Mouse (Mus musculus) left cerebral cortex, postnatal 4 days (tissue): ENCODE results near the gene Hdgf. TPM values are rescaled to one million over a fixed set of nuclear protein-coding genes. Genes with fewer than 3 reads are reported as not detected.

Experiments
- DNase-seq: peaks from one replicate; pipeline ENCODE4 v3.0.0-alpha.2; 2022
- intact Hi-C: fragments of 180-260 bp; cut with DNase I; formaldehyde crosslinking; loops from one replicate; pipeline ENCODE4 v1.15.1; 2025
- total RNA-seq, 2 experiments: library from RNA; stranded (reverse); gene quantifications; 2 replicates each; pipeline ENCODE4 v1.2.3; 2021

The Hdgf gene
- total RNA-seq, 2 experiments from 2014 or later, result 131 to 136 TPM

DNA sequence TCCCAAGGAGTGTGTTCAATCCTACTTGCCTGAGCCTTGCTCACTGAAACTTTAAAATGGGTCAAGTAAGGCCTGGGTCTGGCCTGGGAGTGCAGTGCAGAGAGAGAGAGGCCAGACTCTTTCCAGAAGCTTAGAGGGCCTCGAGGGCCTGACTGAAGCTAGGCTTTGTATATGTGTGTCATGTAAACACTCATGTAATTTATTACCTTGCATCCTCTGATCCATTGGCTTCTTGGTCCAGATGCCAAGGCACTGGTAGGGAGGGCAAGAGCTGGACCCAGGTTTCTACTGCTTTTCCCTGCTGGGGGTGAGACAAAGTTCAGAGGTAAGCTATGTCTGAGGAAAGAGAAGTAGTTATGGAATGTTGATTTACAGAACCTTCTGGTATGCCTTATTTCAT is 1.8 kb downstream of the Hdgf start:
- intact Hi-C loops, result no loop called here
- DNase-seq, result no peak

DNA sequence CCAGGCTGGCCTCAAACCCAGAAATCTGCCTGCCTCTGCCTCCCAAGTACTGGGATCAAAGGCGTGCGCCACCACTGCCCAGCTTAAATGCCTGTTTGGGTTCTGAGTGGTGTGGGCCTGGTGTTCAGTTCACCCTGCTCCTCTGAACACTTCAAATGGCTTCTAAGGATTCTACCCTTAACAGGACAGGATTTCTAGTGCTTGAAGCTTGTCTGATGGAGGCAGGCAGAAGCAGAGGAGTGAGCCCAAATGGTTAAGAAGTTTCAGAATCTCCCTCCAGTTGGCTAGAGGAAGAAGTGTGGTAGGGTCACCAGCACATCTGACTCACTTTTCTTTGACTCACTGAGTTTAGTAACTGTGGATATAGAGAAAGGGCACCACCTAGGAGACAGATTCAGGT is 3.3 kb downstream of the Hdgf start:
- intact Hi-C loops, result no loop called here
- DNase-seq, result no peak

DNA sequence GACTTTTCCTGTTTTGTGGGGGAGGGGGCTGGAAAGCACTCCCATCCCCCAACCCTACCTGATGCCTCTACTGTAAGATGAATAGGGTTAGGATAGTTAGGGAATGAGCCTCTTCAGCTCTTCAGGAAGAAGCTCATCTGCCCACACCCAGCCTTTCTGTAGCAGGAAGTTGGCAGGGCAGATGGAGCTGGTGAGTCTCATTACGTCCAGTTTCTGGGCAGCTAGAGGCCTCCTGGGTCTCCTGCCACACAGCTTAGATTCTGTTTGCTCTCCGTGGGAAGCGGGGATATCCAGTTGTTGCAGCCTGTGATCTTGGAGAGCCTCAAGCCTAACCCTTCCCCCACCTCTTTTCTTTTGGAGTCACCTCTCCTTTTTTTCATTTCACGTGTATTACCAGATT is 3.8 kb downstream of the Hdgf start:
- intact Hi-C loops, result no loop called here
- no peak for DNase-seq

DNA sequence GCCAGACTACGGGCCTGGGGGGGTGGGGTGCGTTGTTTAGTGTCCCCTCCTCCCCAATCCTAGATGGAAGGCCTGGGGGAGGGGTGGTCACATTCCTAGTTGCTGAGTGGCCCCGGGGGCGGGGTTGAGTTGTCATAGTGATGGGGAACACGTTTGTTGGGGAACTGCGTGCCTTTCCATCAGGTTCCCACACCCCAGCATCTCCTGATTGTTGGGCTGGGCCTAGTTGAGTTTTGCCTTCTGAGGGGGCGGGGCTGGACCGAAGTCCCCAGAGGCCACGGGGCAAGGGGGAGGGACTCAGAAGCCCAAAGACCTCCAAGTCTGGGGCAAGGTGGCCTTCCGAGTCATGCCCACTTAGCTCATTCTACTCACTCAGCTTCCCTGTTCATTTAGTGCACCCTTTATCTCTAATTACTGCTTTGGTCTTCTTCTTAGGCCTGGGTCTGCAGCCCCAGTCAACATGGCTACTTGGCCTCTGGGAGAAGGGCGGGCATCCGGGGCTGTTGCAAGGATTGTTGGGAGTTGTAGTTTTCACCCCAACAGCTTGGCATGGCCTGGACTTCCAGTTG is 4.5 kb downstream of the Hdgf start:
- peak; percentile 76 for DNase-seq
- intact Hi-C loops, result no loop called here

DNA sequence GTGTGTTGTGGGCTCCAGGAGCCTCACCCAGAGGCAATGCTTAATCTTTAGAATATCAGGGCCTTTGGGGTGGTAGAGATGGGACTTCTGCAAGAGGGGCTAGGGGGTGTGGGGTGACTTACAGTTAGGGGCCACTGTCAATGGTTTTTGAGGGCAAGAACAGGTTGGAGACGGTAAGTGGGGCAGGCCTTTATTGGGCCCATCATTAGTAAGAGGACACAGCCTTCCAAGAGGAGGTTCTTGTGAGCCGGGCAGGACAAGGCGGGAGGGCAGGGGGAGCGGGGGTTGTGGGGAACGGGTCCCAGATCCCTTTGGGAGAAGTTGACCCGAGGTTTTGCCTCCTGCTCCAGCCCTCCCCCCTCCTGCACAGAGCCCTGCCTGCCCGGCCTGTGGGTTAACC is 7.4 kb downstream of the Hdgf start:
- no peak for DNase-seq
- intact Hi-C loops, result no loop called here

DNA sequence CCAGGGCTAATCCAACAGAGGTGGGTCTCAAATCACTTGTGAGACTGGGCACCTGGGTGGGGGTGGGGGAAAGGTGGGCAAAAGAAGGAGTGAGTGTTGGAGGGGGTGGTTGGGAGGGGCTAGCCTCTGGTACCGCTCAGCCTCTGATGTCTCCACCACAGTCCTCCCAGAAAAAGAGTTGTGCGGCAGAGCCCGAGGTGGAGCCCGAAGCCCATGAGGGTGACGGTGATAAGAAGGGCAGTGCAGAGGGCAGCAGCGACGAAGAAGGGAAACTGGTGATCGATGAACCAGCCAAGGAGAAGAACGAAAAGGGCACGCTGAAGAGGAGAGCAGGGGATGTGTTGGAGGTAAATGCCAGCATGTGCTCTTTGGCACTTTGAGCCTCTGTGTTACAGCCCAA is 7.8 kb downstream of the Hdgf start:
- no peak for DNase-seq
- intact Hi-C loops, result no loop called here

DNA sequence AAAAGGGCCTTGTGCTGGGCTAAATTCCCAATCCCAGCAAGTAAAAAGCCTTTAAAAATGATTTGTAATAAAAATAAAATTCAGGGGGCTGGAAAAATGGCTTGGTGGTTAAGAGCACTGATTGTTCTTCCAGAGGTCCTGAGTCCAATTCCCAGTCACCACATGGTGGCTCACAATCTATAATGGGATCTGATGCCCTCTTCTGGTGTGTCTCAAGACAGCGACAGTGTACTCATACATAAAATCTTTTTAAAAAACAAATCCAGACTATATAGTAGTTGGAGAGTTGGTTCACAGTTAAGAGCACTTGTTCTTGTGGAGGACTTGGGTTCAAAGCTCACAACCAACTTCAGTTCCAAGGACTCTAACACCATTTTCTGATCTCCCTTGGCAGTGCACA is 10.9 kb downstream of the Hdgf start:
- DNase-seq, result no peak
- intact Hi-C loops, result no loop called here

DNA sequence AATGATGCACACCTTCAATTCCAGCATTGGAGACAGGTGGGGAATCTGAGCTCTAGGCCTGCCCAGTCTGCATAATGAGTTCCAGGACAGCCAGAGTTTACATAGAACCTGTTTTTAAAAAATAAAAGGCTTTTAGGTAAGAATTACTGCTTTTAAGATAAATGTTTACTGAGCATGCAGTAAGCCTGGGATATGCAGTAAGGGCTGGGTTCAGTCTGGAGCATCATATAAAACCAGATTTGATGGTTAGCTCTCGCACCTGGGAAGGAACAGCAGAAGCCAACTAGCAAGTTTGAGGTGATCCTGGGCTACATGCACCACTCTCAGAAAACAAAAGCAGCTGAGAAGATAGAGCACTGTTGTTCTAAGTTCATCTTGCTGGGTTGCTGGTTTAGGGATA is 12.4 kb downstream of the Hdgf start:
- DNase-seq, result no peak
- intact Hi-C loops, result no loop called here

DNA sequence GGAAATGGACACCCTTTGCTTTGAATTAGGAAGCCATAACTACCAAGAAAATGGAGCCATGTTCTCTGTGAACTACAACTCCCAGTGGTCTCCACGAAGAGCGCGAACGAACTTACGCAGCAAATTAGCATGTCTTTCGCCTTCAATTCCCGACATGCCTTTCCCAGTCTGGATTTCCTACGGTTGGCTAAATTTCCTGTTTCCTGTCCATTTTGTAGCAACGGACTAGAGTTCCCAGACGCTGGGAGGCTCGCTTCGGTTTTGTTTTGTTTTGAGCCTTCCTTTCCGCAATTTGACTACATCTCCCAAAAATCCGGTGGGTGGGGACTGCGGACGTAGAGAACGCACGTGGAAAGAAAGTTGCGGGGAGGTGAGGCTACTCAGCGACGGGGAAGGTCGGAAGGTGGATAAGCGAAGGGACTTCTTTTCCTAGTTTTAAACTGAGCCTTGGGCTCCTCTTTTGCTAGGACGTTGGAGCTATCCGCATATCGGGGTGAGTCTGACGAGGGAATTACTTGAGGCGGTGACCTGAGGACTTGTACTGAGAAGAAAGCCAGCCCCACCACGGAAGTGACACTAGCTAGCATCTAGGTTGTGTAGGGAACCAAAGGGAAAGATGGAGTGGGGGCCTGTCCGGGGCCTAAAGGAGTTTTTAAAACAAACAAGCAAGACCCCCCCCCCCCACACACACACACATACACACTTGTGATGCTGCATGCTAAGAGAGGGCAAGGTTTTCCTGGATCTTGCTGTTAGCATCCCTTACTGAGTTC is 13.4 kb downstream of the Hdgf start, which contains the start of gene Mrpl24:
Gene Mrpl24, plus strand, starts transcription at position 171 of the 773 bp plus-strand sequence.
- intact Hi-C loops, result no loop called here
- DNase-seq, result peak; percentile 71

DNA sequence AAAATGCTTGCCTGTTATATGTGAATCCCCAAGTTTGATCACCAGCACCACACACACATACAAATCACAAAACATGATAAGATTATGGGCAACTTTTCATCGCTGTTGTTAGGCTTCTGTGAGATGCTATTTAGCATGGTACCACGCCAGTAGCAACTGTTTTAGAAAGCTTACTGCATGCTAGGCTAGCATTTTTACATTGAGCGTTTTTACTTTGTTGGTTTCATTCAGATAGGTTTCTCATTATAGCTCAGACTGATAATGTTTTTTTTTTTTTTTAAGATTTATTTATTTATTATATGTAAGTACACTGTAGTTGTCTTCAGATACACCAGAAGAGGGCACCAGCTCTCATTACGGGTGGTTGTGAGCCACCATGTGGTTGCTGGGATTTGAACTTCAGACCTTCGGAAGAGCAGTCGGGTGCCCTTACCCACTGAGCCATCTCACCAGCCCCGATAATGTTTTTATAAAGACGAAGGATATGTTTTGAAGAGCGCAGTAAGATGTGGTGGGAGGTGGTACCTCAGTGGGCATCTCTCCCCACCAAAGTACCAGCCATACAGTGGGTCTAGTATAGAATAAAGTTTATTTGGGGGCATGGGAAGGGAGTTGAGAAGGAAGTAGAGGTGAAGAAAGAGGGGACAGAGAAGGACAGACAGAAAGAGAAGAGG is 14.3 kb downstream of the Hdgf start:
- no peak for DNase-seq
- intact Hi-C loops, result no loop called here

DNA sequence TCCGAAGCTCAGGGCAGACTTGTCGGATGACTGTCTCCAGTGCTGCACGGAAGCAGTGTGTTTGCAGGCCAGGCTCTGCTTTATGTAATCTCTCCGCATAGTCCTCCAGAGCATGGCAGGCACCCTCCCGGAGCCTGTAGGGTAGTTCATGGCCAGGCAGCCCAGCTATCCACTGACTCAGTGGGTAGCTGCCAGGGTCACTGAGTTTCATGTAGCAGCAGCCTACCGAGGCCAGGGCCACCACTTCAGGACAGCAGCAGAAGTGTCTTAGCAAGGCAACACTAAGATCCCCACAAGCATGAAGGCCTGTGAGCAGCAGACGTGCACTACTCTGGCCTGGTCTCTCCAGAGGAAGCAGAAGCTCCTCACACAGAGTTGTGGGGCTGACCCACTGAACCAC is 18.9 kb downstream of the Hdgf start:
- intact Hi-C loops, result no loop called here
- DNase-seq, result no peak

DNA sequence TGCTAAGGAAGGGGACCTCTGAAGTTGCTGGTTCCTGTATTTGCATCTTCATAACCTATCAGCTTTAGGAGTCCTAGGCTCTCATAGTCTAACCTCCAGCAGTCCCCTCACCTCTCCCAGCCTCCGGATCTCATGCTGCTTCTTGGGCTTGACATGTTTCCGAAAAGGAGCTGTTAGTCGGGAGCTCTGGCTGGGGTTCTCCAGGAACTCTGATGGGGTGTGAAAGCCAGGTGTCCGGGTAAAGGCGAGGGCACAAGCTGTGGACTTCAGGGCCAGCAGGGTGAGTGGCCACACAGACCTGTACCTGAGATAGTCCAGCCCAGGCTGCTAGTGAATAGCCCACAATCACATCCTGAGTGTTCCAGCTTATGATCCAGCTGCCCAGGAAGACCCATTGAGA is 21.3 kb downstream of the Hdgf start:
- DNase-seq, result no peak
- intact Hi-C loops, result no loop called here

DNA sequence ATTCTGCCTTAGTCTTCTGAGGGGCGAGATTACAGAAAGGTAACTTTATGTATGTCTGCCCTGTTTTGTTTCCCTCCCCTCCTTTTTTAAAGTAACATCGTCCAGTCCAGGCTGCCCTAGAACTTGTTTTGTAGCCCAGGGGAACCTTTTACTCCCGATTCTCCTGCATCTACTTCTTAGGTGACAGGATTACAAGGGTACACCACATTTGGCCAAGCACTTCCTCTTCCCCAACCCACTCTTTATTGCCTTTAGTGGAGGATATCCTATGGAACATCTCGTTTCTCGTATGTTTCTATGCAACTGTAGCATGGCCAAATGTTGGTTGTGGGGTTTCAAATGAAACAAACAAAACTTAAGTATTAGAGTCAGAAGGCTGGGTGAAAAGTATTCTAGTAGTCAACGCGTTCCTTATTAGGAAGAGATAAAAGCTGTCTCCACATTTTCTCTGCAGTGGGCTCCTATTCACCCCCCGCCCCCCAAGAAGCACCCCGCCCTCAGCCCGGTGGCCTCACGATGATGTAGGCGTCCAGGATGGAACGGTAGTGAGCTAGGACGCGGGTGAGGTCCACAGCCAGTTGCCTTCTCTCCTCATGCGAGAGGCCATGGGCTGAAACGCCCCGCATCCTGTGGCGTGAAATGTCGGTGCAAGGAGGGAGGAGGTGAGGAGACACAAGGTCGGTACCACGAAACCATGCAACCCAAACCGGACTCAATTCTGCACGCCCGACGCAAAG is 23.4 kb downstream of the Hdgf start:
- intact Hi-C loops, result no loop called here
- no peak for DNase-seq

DNA sequence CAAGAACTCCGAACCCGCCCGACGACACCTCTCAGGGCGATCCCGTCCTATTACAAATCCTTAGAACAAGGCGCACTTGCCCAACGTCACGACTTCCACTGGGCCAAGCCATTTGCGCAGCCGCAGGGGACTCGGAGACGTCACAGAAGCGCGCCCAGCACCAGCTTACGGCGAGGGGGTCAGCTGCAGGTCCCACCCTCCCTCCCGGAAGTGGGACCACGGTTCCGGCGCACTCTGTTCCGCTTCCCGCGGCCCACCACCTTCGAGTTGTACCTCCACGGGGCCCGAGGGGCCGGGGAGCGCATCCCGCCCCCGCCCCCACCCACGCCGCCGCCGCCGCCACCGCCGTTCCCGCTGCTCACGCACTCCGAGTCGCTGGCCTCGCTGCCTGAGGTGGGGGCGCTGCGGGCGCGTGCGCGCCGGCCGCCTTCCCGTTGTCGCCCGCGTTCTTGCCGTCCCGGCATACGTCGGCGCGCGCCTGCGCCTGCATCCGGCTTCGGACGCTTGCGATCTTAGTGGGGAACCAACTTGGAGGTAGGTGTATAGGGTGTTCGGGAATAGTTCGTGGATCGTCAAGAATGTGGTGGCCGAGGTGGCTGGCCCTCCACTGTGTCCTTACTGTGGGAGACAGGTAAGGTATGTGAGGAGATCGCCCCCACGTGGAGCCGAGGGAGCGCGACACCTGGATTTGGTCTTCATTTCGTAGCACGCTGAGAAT is 24.1 kb downstream of the Hdgf start, which contains the start of the genes Isg20l2 and Rrnad1:
Gene Isg20l2, plus strand, starts transcription at position 237 of the 718 bp plus-strand sequence.
Gene Rrnad1, minus strand, starts transcription at position 640 of the 718 bp plus-strand sequence.
- peak; percentile 98 for DNase-seq
- intact Hi-C loops, result no loop called here

DNA sequence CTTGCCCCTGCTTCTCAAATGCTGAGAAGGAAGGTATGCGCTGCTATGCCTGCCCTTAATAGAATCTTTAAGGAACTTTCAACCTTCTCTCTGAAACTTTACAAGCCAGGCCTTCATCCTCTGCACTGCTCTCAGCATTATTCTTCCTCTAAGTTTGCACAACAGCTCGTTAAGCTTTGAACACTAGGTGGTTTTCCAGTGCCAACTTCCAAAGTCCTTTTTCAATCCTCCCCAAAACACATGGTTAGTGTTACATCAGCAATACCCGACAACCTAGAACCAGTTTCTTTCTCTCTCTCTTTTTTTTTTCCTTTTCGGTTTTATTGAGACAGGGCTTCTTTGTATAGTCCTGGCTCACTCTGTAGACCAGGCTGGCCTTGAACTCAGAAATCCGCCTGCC is 27.9 kb downstream of the Hdgf start:
- no peak for DNase-seq
- intact Hi-C loops, result no loop called here

DNA sequence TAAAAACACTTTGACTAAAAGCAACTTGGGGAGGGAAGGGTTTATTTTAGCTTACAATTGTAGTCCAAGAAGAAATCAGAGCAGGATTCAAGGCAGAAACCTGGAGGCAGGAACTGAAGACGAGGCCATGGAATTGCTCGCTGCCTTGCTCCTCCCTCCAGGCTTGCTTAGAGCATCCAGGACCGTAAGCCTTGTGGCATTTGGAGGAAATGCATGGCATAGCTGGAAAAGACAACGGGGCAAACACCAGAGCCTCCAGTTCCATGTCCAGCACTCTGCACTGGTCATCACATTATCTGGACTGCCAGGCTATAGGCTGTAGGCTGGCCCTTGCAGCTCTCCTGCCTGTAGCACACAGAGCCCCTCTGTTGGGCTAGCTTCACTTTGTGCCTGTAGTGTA is 28.4 kb downstream of the Hdgf start:
- DNase-seq, result no peak
- intact Hi-C loops, result no loop called here

DNA sequence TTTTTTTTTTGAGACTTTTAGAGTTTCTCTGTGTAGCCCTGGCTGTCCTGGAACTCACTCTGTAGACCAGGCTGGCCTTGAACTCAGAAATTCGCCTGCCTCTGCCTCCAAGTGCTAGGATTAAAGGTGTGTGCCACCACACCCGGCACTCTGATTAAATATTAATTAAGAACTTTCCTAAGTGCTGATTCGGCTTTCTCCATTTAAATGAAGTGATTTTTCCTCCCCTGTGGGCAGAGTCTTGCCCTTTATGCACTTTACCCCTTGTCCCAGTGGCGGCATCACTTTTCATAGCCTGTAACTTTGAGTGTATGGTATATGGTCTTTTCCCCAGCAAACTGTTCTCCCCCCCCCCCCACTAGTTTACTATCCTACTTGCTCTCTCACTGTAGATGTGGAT is 29.1 kb downstream of the Hdgf start:
- DNase-seq, result no peak
- intact Hi-C loops, result no loop called here

DNA sequence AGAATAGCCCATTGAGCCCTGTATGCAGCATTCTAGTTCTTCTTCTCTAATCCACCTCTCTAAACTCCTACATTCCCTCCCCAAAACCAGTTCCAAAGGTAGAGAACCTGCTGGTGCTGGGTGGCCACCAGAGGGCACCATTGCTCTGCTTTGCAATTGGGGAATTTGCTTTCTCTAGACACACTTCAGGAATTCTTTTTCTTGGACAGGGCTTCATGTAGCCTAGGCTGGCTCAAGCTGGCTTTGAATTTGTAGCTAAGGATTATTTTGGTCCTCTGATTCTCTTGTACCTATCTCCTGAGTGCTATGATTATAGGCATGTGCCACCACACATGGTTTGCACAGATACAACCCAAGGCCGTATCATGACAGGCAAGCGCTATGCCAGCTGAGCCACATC is 29.7 kb downstream of the Hdgf start:
- intact Hi-C loops, result no loop called here
- peak; percentile 91 for DNase-seq

DNA sequence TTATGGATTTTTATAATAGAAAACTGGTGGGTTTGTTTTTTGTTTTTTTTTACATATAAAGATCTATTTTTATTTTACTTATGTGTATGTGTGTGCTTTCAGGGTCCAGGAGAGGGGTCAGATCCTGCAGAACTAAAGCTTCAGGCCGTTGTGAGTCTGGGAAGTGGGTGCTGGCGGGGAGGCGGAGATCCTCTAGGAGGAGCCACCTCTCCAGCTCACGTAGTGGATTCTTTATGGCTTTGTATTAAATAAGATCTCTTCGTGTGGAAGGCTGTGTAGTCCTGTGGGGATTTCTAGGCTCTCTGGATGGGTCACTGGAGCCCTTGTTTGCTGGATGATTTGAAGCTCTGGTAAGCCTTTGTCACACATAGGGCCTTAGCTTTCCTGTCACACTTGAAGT is 34.5 kb downstream of the Hdgf start:
- no peak for DNase-seq
- intact Hi-C loops, result no loop called here

DNA sequence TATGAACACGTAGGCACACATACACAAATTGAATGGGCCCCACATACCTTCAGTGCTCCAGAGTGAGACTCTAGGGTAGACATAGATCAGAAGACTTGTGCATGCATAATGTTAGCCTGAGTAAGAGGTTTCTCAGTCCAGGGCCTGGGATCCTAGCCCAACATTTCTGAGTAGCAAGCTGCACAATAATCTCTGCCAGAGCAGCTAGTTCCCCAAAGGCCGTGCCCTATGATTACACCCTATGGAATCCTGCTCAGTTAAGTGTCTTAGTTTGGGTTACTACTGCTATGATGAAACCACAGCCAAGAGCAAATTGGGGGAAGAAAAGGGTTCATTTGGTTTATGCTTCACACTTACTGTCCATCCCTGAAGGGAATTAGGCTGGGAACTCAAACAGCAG is 36.4 kb downstream of the Hdgf start:
- intact Hi-C loops, result no loop called here
- no peak for DNase-seq

DNA sequence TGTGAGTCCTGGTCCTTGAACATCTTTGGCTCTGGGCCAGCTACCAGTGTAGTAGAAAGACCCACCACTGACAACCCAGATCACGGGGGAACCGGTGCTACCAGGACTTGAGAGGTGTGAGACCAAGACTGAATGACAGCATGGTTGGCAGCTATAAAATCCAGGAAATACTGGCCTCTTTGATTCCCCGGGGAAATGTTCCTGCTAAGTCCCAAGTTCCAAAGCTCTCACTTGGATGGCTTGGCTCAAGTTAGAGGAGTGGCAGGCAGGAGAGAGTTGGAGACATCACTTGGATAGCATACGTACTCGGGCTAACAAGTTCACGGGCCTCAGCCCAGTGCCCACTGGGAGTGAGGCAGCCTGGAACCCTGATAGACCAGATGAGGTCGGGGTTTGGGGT is 37.5 kb downstream of the Hdgf start:
- intact Hi-C loops, result no loop called here

More for the DNA sequence above, 37.5 kb downstream of the Hdgf start:
- no peak for DNase-seq
